Mouse (Mus musculus) stomach, postnatal 0 days (tissue): ENCODE results near the gene Phtf2. TPM values are rescaled to one million over a fixed set of nuclear protein-coding genes. Genes with fewer than 3 reads are reported as not detected.

Source experiments
- polyA plus RNA-seq: library from polyadenylated mRNA; unstranded; fragments of >200 nt; fragmentation: Nextera tagmentation; extraction: Ambion mirVana; gene quantifications from 2 replicates; pipeline ENCODE4 v1.2.1, GENCODE M21; 2015

Phtf2 gene
- polyA plus RNA-seq, 1 experiment from 2014 or later = 5.1 TPM

Other genes starting within 250 kb of the Phtf2 start
- 43.7 and 44.6 TPM in 2 replicates for gene Tmem60, start 67 bp upstream of the Phtf2 start, polyA plus RNA-seq
- 3.4 and 3.7 TPM in 2 replicates for gene Rsbn1l, start 74.3 kb upstream of the Phtf2 start, polyA plus RNA-seq
- 8.7 and 8.8 TPM in 2 replicates for gene Ptpn12, start 173.8 kb upstream of the Phtf2 start, polyA plus RNA-seq